Mouse (Mus musculus): ENCODE results near the gene Csnk1d. TPM values are rescaled to one million over a fixed set of nuclear protein-coding genes. Genes with fewer than 3 reads are reported as not detected.

The Csnk1d gene
- 124 and 134 TPM in 2 replicates for polyA plus RNA-seq (2016; fragmentation: Nextera tagmentation; extraction: Ambion mirVana)

DNA sequence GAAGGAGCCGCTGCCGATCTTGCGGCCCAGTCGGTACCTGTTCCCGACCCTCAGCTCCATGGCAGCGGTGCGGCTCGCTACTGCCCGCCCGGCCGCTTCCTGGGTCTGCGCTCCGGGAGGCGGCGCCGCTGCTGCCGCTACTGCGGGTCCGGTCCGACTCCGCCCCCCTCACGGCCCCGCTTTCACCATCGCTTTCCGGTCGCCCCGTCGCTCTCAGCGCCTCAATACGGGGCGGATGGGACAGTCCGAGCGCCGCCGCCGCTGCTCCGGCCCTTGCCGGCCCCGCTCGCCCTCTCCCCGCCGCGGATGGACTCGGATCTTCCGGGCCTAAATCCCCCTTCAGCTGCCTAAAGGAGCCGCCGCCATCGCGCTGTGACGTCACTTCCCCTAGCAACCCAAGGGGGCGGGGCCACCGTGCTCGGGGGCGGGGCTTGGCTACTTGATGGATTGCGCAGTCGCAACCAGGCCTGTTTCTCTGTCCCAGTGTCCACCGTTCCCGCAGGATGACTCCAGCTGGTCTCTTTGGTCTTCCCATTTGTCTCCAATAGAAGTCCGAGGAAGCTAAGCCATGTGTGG is at the start of gene Csnk1d:
Gene Csnk1d (minus strand): TSS at position 380 of the 576 bp plus-strand sequence.
- under 1% methylated on average over 59 of the region's 59 CpGs for WGBS
- H3K27ac ChIP-seq: peak within 1 kb of the TSS; percentile 99
- peak; percentile 99 for DNase-seq (ENCODE audit: low spot score)
- peaks cover 29% of the 10 kb centered on the region for H3K36me3 ChIP-seq
- H3K4me3 ChIP-seq: peak within 1 kb of the TSS; percentile 92
- no peaks in the 10 kb centered on the region for H3K27me3 ChIP-seq (ENCODE audit: insufficient read depth, poor library complexity, severe bottlenecking)
- peaks cover 48% of the 10 kb centered on the region for H3K4me1 ChIP-seq (replicated peaks)
- H3K9me3 ChIP-seq: no peaks in the 10 kb centered on the region

- no peak for DNase-seq (ENCODE audit: low spot score)
Observed at GRCm38 (mm10) chr11:121039302-121039701, 48.2 kb upstream of the Csnk1d start, which contains the start of gene Cd7. TSS of gene Cd7 (minus strand) at chr11:121039418.

GRCm38 (mm10) chr11:121038366-121039240 is 47.5 kb upstream of the Csnk1d start:
- Histone ChIP-seq H3K4me1 (replicated peaks) (0 out of 2 replicates have a peak, but pooled peaks cover 3% of the 10 kb centered on the region), H3K27me3 (ENCODE audit: insufficient read depth, poor library complexity, severe bottlenecking) (peaks cover 10% of the 10 kb centered on the region), H3K4me3 (no peak overlapping the region), H3K27ac (no peak overlapping the region), H3K36me3 (no peaks in the 10 kb centered on the region), H3K9me3 (no peaks in the 10 kb centered on the region)
- WGBS: 90% methylated on average over 11 of the region's 11 CpGs
- no peak for DNase-seq (ENCODE audit: low spot score)

More at GRCm38 (mm10) chr11:121039302-121039701, 48.2 kb upstream of the Csnk1d start, which contains the start of gene Cd7:
- Histone ChIP-seq H3K9me3 (no peaks in the 10 kb centered on the region), H3K27ac (no peak within 1 kb of the TSS), H3K27me3 (ENCODE audit: insufficient read depth, poor library complexity, severe bottlenecking) (peaks cover 17% of the 10 kb centered on the region), H3K4me3 (no peak within 1 kb of the TSS), H3K4me1 (replicated peaks) (0 out of 2 replicates have a peak, but pooled peaks cover 3% of the 10 kb centered on the region), H3K36me3 (no peaks in the 10 kb centered on the region)
- WGBS: 75% methylated on average over 5 of the region's 5 CpGs

DNA sequence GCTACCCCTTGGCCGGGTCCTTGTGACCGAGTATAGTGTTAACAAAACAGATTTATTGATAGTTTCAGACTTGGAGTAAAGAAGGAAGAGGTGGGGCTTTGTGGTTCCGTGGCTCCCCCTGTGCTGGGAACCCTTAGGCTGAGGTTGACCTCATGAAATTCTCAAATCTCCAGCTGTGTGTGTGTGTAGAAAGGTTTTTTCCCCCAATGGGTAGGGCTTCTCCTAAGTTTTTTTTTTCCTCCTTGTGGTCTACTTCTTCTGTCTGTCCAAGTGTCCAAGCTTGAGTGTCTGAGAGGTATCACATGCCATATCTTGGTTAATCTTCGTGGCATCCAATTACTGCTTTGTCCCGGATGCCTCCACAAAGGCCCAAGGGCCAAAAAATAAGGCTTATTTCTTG is 42.0 kb upstream of the Csnk1d start:
- WGBS: 92% methylated on average over 5 of the region's 5 CpGs
- Histone ChIP-seq H3K36me3 (no peaks in the 10 kb centered on the region), H3K4me1 (replicated peaks) (0 out of 2 replicates have a peak, but pooled peaks cover 3% of the 10 kb centered on the region), H3K4me3 (no peak overlapping the region), H3K9me3 (no peaks in the 10 kb centered on the region), H3K27me3 (ENCODE audit: insufficient read depth, poor library complexity, severe bottlenecking) (no peaks in the 10 kb centered on the region; the same call in 1 of the 2 replicates), H3K27ac (no peak overlapping the region)
- no peak for DNase-seq (ENCODE audit: low spot score)

DNA sequence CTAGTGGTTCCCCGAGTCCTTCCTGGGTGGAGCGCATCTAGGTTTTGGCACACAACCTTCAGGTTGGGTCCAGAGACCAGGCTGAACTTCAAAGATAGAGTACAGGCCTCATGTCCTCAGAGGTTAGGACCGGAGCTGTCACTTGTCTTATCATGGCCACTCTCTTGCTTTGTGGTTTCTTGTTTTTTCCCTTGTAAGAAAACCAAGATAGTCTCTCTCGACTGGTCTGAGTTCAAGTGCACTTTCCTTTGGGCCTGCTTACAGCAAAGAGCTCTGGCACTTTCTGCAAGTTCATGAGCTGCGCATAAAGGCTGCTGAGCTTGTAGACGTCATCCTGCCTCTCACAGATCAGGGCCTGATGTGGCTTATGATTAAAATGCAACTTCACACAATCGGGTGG is 36.1 kb upstream of the Csnk1d start:
- DNase-seq (ENCODE audit: low spot score): no peak
- no peaks in the 10 kb centered on the region for H3K4me1 ChIP-seq (replicated peaks)
- no peaks in the 10 kb centered on the region for H3K9me3 ChIP-seq
- H3K36me3 ChIP-seq: no peaks in the 10 kb centered on the region
- H3K4me3 ChIP-seq: no peak overlapping the region
- H3K27me3 ChIP-seq (ENCODE audit: insufficient read depth, poor library complexity, severe bottlenecking): no peaks in the 10 kb centered on the region
- 89% methylated on average over 7 of the region's 7 CpGs for WGBS
- no peak overlapping the region for H3K27ac ChIP-seq

DNA sequence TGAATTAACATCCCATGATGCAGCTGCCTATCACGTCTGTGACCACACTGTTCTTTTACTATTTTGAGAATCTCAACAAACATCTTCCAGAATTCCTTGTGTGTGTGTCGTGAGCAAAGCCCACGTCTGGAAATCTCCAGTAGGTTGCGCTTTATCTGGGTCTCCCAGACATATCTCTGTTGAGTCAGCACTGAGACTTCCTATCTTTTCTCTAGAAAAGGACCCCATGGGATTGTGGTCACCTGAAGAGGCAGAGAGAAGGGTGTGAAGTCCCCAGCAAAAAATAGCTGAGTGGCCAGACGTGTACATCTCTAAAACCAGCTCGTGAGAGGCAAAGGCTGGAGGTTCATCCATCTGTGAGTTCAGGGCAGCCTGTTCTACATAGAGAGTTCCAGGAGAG is 33.0 kb upstream of the Csnk1d start:
- Histone ChIP-seq H3K9me3 (no peaks in the 10 kb centered on the region), H3K36me3 (no peaks in the 10 kb centered on the region), H3K27me3 (ENCODE audit: insufficient read depth, poor library complexity, severe bottlenecking) (no peaks in the 10 kb centered on the region), H3K27ac (no peak overlapping the region), H3K4me3 (no peak overlapping the region), H3K4me1 (replicated peaks) (no peaks in the 10 kb centered on the region)
- 76% methylated on average over 6 of the region's 6 CpGs for WGBS
- no peak for DNase-seq (ENCODE audit: low spot score)

- 83% methylated on average over 5 of the region's 5 CpGs for WGBS
- Histone ChIP-seq H3K27ac (no peak overlapping the region), H3K27me3 (ENCODE audit: insufficient read depth, poor library complexity, severe bottlenecking) (no peaks in the 10 kb centered on the region), H3K9me3 (no peaks in the 10 kb centered on the region), H3K4me1 (replicated peaks) (peaks cover 4% of the 10 kb centered on the region; the same call in 1 of the 2 replicates), H3K36me3 (no peaks in the 10 kb centered on the region), H3K4me3 (no peak overlapping the region)
- DNase-seq (ENCODE audit: low spot score): no peak
Observed at GRCm38 (mm10) chr11:121019501-121019900, 28.4 kb upstream of the Csnk1d start.

DNA sequence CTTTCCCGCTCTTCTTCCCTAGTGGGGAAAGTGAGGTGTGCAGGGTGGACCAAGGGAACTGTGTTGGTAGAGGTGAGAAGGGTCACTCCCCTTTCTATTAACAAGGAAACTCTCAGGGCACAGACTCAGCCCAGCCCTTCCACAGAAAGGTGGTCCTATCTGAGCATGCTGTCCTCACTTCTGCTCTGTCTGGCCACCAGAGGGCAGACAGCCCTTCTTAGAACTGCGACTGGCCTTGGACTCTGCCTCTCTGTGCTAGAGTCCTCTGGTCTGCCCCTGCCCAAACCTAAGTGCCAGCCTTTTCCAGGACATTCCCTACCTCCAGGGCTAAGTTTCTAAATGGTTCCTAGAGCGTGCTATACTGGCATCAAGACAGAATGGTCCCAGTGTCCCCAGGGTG is 26.6 kb upstream of the Csnk1d start:
- H3K36me3 ChIP-seq: no peaks in the 10 kb centered on the region
- no peak overlapping the region for H3K27ac ChIP-seq
- H3K9me3 ChIP-seq: no peaks in the 10 kb centered on the region
- peaks cover 4% of the 10 kb centered on the region; the same call in 1 of the 2 replicates for H3K4me1 ChIP-seq (replicated peaks)
- H3K27me3 ChIP-seq (ENCODE audit: insufficient read depth, poor library complexity, severe bottlenecking): no peaks in the 10 kb centered on the region
- 37% methylated on average over 3 of the region's 3 CpGs for WGBS
- DNase-seq (ENCODE audit: low spot score): peak; percentile 68
- no peak overlapping the region for H3K4me3 ChIP-seq

- Histone ChIP-seq H3K27me3 (ENCODE audit: insufficient read depth, poor library complexity, severe bottlenecking) (no peaks in the 10 kb centered on the region), H3K27ac (no peak overlapping the region), H3K4me3 (no peak overlapping the region), H3K36me3 (no peaks in the 10 kb centered on the region), H3K4me1 (replicated peaks) (peaks cover 4% of the 10 kb centered on the region; the same call in 1 of the 2 replicates), H3K9me3 (no peaks in the 10 kb centered on the region)
- DNase-seq (ENCODE audit: low spot score): no peak
- 74% methylated on average over 6 of the region's 6 CpGs for WGBS
Observed at GRCm38 (mm10) chr11:121015472-121015871, 24.3 kb upstream of the Csnk1d start.

DNA sequence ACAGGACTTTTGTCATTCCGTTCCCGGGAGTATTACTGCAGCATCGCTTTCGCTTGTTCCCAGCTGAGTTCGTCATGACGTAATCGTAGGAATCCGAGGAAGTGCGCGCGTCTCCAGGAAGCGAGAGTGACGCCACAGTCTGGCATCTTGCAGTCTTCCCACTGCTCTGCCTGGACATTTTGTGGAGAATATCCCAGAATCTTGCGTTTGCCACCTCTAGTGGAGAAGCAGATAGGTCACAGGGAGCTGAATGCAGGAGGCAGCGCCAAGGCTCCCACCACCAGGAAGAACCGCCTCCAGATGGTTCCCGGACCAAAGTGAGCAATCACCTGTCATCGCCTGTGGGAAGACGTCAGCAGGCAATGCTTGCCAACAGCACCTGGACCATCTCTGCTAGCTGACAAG is 23.8 kb upstream of the Csnk1d start:
- Histone ChIP-seq H3K9me3 (no peaks in the 10 kb centered on the region), H3K36me3 (no peaks in the 10 kb centered on the region), H3K27ac (no peak overlapping the region), H3K4me3 (peak overlapping the region; percentile 24; the same call in 1 of the 2 replicates), H3K27me3 (ENCODE audit: insufficient read depth, poor library complexity, severe bottlenecking) (no peaks in the 10 kb centered on the region), H3K4me1 (replicated peaks) (peaks cover 4% of the 10 kb centered on the region; the same call in 1 of the 2 replicates)
- DNase-seq (ENCODE audit: low spot score): no peak
- WGBS: 69% methylated on average over 19 of the region's 19 CpGs

DNA sequence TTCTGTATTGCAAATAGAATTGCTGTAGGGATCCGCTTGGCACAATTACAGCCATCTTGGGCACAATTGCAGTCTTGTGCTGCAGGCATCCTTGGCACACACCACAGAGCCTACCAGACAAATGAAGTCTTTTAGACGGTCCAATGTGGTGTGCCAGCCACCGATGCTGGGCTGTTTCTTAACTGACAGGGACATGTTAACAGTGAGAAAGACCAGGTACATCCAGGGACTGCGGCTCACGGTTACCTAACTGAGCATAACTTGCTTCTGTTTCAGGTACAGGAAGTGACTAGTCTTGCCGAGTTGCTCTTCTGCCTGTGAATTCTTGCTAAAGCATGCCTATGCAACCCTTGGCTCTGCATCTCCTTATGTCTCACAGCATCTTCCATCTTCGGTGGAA is 22.5 kb upstream of the Csnk1d start:
- no peaks in the 10 kb centered on the region for H3K36me3 ChIP-seq
- H3K27ac ChIP-seq: no peak overlapping the region
- no peak overlapping the region for H3K4me3 ChIP-seq
- no peaks in the 10 kb centered on the region for H3K27me3 ChIP-seq (ENCODE audit: insufficient read depth, poor library complexity, severe bottlenecking)
- no peaks in the 10 kb centered on the region for H3K9me3 ChIP-seq
- DNase-seq (ENCODE audit: low spot score): no peak
- peaks cover 4% of the 10 kb centered on the region; the same call in 1 of the 2 replicates for H3K4me1 ChIP-seq (replicated peaks)
- 90% methylated on average over 7 of the region's 7 CpGs for WGBS

- no peak for DNase-seq (ENCODE audit: low spot score)
- WGBS: 90% methylated on average over 3 of the region's 3 CpGs
- Histone ChIP-seq H3K9me3 (no peaks in the 10 kb centered on the region), H3K4me3 (no peak overlapping the region), H3K27me3 (ENCODE audit: insufficient read depth, poor library complexity, severe bottlenecking) (no peaks in the 10 kb centered on the region), H3K27ac (no peak overlapping the region), H3K36me3 (no peaks in the 10 kb centered on the region), H3K4me1 (replicated peaks) (peaks cover 4% of the 10 kb centered on the region; the same call in 1 of the 2 replicates)
Observed at GRCm38 (mm10) chr11:121010044-121010755, 19.1 kb upstream of the Csnk1d start.
